Mouse (Mus musculus) fibroblast of lung, adult 2 months (primary cell): ENCODE results near the gene Ces1a.

ENCODE experiments used
- DNase-seq: peaks from one replicate; pipeline ENCODE4 v3.0.0-alpha.2; 2011; ENCODE audit warnings: low read depth

Gene Ces1a

GRCm38 (mm10) chr8:92996840-92997239 is 51.2 kb downstream of the Ces1a start:
- no peak for DNase-seq

DNA sequence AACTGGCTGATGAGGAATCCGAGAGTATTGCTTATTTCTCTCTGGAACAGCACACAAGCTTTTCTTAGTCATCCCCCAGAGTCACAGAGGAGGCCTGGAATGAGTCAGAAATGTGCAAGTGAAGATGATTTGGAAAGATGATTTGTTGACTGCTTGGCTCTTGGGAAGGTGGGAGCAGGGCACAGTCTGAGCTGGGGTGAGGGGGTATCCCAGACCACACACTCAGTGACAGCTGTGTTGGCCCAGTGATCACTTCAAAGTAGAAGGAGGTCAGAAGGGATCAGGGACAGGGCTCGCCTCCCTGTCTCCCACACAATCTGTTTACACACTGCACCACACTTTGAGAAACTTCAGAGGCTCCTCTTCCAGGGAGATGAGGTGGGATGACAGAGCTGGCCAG is 63.6 kb downstream of the Ces1a start:
- no peak for DNase-seq

- DNase-seq = no peak
These were observed 65.5 kb downstream of the Ces1a start for GRCm38 (mm10) chr8:92982491-92982890.

DNA sequence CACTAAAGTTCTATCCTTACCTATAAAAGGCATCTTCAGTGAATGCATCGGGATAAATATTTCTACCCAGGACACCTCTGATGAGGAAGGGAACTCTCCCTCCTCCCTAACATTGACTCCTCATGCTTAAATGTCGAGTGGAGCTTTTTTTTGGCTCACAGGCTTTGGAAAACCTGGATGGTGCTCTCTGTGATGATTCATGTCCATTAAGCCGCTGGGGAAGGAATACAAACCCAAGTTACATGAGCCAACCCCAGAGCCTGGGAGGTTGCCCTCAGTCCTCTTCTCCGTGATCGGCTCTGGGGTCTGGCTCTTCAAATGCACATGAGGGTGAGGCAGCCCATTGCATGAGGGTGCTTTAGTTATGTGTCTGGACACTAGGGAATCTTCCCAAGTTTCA is 71.3 kb downstream of the Ces1a start:
- no peak for DNase-seq

- DNase-seq = peak; percentile 79
These were observed 75.0 kb downstream of the Ces1a start for GRCm38 (mm10) chr8:92972949-92973348.
